Mouse (Mus musculus) ES-E14 (cell line): ENCODE measurements around the gene Magix. TPM values are rescaled to one million over a fixed set of nuclear protein-coding genes. Genes with fewer than 3 reads are reported as not detected.
A peak's percentile ranks its signal among the peaks of the same experiment; 100 is the strongest.

ENCODE experiments used
- DNase-seq: peaks from one replicate; pipeline ENCODE4 v3.0.0-alpha.2; 2013; ENCODE audit warnings: low read depth, low spot score
- H3K27ac ChIP-seq: 2 replicates; pipeline ENCODE4 v1.5.1; 2012; ENCODE audit warnings: low read depth, mild to moderate bottlenecking, low read length, moderate library complexity, mixed read lengths; ENCODE audit not compliant: poor library complexity, insufficient read depth, severe bottlenecking
- H3K36me3 ChIP-seq: 2 replicates; pipeline ENCODE4 v1.6.1; 2012; ENCODE audit warnings: mild to moderate bottlenecking, low read length, moderate library complexity, mixed read lengths; ENCODE audit not compliant: control insufficient read depth, poor library complexity, insufficient read depth, severe bottlenecking
- H3K4me1 ChIP-seq, 2 experiments: fragments of 150-350 bp in 1 of 2; sonication (generic) in 1 of 2; 2 replicates each; pipeline ENCODE4 v1.6.1; 2012; ENCODE audit warnings: low read length in 2 of 2, mild to moderate bottlenecking in 1 of 2, mixed read lengths in 1 of 2; ENCODE audit not compliant: control insufficient read depth in 2 of 2, insufficient read depth in 2 of 2, poor library complexity in 1 of 2
- H3K4me3 ChIP-seq, 2 experiments: fragments of 150-350 bp in 1 of 2; sonication (generic) in 1 of 2; 2 replicates each; pipeline ENCODE4 v1.5.1; 2012; ENCODE audit warnings: low read length in 2 of 2, low read depth in 1 of 2, mild to moderate bottlenecking in 1 of 2, mixed read lengths in 1 of 2; ENCODE audit not compliant: insufficient read depth in 1 of 2, poor library complexity in 1 of 2, severe bottlenecking in 1 of 2
- H3K9ac ChIP-seq: 2 replicates; pipeline ENCODE4 v1.6.1; 2012; ENCODE audit warnings: low read depth, mild to moderate bottlenecking, low read length, mixed read lengths; ENCODE audit not compliant: poor library complexity, insufficient read depth, severe bottlenecking
- H3K9me3 ChIP-seq: fragments of 150-350 bp; sonication (generic); 2 replicates; pipeline ENCODE4 v1.6.1; 2012; ENCODE audit warnings: low read depth, mild to moderate bottlenecking, low read length; ENCODE audit not compliant: control insufficient read depth, insufficient read depth
- CHD2 ChIP-seq: IDR thresholded peaks from 2 replicates; pipeline ENCODE4 v1.6.1; 2014; ENCODE audit warnings: mild to moderate bottlenecking, low read depth, low read length, inconsistent platforms
- HCFC1 ChIP-seq: IDR thresholded peaks from 2 replicates; pipeline ENCODE4 v1.6.1; 2012; ENCODE audit warnings: low read length, inconsistent platforms, borderline replicate concordance; ENCODE audit not compliant: insufficient read depth
- MAFK ChIP-seq: IDR thresholded peaks from 2 replicates; pipeline ENCODE4 v1.6.1; 2014; ENCODE audit warnings: mild to moderate bottlenecking, low read depth, low read length, inconsistent platforms; ENCODE audit not compliant: insufficient read depth
- ZC3H11A ChIP-seq: IDR thresholded peaks from 2 replicates; pipeline ENCODE4 v1.6.1; 2012; ENCODE audit warnings: low read depth, mild to moderate bottlenecking, inconsistent platforms, low read length, borderline replicate concordance
- ZNF384 ChIP-seq: IDR thresholded peaks from 2 replicates; pipeline ENCODE4 v1.6.1; 2012; ENCODE audit warnings: low read depth, low read length, inconsistent platforms
- in situ Hi-C, 2 experiments: fragments of 600-800 bp; cut with MboI; formaldehyde crosslinking; loops; one replicate each; pipeline ENCODE4 v1.15.1; 2025; ENCODE audit warnings: low sequenced_read_pairs in 2 of 2, inconsistent platforms in 1 of 2; ENCODE audit not compliant: unreplicated experiment in 2 of 2
- total RNA-seq: library from RNA; depleted of rRNA; stranded (reverse); fragments of 300-350 nt; gene quantifications from 2 replicates; pipeline ENCODE4 v1.2.3, GENCODE M21; 2012

Magix gene
- total RNA-seq, 1 experiment = 0.36 TPM

- peaks cover 6% of the 10 kb centered on the region for H3K36me3 ChIP-seq
- H3K27ac ChIP-seq = no peak overlapping the region
- no peak for TF ChIP-seq MAFK
- TF ChIP-seq CHD2 = no peak
- in situ Hi-C loops = no loop called here
- H3K9me3 ChIP-seq = no peaks in the 10 kb centered on the region
- DNase-seq = no peak
- no peak overlapping the region for H3K9ac ChIP-seq
- H3K4me1 ChIP-seq = peaks cover 0 to 18% of the 10 kb centered on the region in 2 experiments; a peak in 2 of 4 replicates
- no peak overlapping the region for H3K4me3 ChIP-seq
Measured at GRCm38 (mm10) chrX:7662936-7663335, 18.1 kb downstream of the Magix start.

GRCm38 (mm10) chrX:7661086-7661485 lies 20.0 kb downstream of the Magix start:
- Histone ChIP-seq H3K4me3 (no peak overlapping the region), H3K9ac (no peak overlapping the region), H3K27ac (no peak overlapping the region), H3K4me1 (peaks cover 0 to 9% of the 10 kb centered on the region in 2 experiments; a peak in 2 of 4 replicates), H3K9me3 (no peaks in the 10 kb centered on the region), H3K36me3 (no peaks in the 10 kb centered on the region; the same call in 1 of the 2 replicates)
- no peak for DNase-seq
- in situ Hi-C loops = no loop called here
- TF ChIP-seq ZC3H11A (no peak), CHD2 (no peak), MAFK (no peak), ZNF384 (no peak), HCFC1 (no peak)

GRCm38 (mm10) chrX:7658785-7659589 lies 22.1 kb downstream of the Magix start:
- in situ Hi-C loops = no loop called here
- no peak for TF ChIP-seq ZNF384
- TF ChIP-seq MAFK = no peak
- TF ChIP-seq ZC3H11A = no peak
- TF ChIP-seq HCFC1 = no peak
- TF ChIP-seq CHD2 = no peak
- Histone ChIP-seq H3K4me1 (peaks cover 0 to 4% of the 10 kb centered on the region in 2 experiments; a peak in 1 of 4 replicates), H3K9me3 (no peaks in the 10 kb centered on the region), H3K9ac (peak overlapping the region; percentile 36; the same call in 1 of the 2 replicates), H3K27ac (no peak overlapping the region), H3K36me3 (no peaks in the 10 kb centered on the region), H3K4me3 (peak overlapping the region in 1 of 2 experiments; percentile 35; a peak in 2 of 4 replicates)
- DNase-seq = no peak

- H3K4me3 ChIP-seq = peak overlapping the region in 1 of 2 experiments; percentile 17; a peak in 2 of 4 replicates
- TF ChIP-seq HCFC1 (no peak), MAFK (no peak), ZC3H11A (no peak), CHD2 (no peak), ZNF384 (no peak)
- no peaks in the 10 kb centered on the region for H3K9me3 ChIP-seq
- no peaks in the 10 kb centered on the region for H3K36me3 ChIP-seq
- H3K4me1 ChIP-seq = peaks cover 0 to 4% of the 10 kb centered on the region in 2 experiments; a peak in 1 of 4 replicates
- H3K27ac ChIP-seq = 0 out of 2 replicates have a peak overlapping the region, but pooled peaks have one; percentile 24
- no peak overlapping the region; the same call in 1 of the 2 replicates for H3K9ac ChIP-seq
- no peak for DNase-seq
- in situ Hi-C loops = no loop called here
Measured at GRCm38 (mm10) chrX:7658031-7658784, 22.8 kb downstream of the Magix start.
